Mouse (Mus musculus) midbrain, embryonic 13.5 days (tissue): ENCODE measurements around the gene Blm. TPM values are rescaled to one million over a fixed set of nuclear protein-coding genes. Genes with fewer than 3 reads are reported as not detected.

Experiments
- ATAC-seq: fragments of 200-750 bp; cut with Nextera tagmentation; 2 replicates; pipeline ENCODE4 v1.8.0; 2017; ENCODE audit warnings: mild to moderate bottlenecking, moderate TSS enrichment, moderate library complexity
- H3K27ac ChIP-seq: fragments of 300-500 bp; sonication (generic); 2 replicates; pipeline ENCODE4 v1.5.1; 2015; ENCODE audit warnings: inconsistent platforms, mild to moderate bottlenecking, moderate library complexity
- H3K27me3 ChIP-seq: fragments of 300-500 bp; sonication (generic); 2 replicates; pipeline ENCODE4 v1.6.1; 2015; ENCODE audit warnings: mild to moderate bottlenecking, inconsistent platforms
- H3K36me3 ChIP-seq: fragments of 300-500 bp; sonication (generic); 2 replicates; pipeline ENCODE4 v1.6.1; 2015; ENCODE audit warnings: mild to moderate bottlenecking, inconsistent platforms
- H3K4me1 ChIP-seq: fragments of 300-500 bp; sonication (generic); replicated peaks from 2 replicates; pipeline ENCODE4 v1.6.1; 2015; ENCODE audit warnings: inconsistent platforms
- H3K4me2 ChIP-seq: fragments of 300-500 bp; sonication (generic); replicated peaks from 2 replicates; pipeline ENCODE4 v1.6.1; 2015; ENCODE audit warnings: moderate library complexity, mild to moderate bottlenecking, inconsistent platforms
- H3K4me3 ChIP-seq: fragments of 300-500 bp; sonication (generic); replicated peaks from 2 replicates; pipeline ENCODE4 v1.5.1; 2015; ENCODE audit warnings: mild to moderate bottlenecking, inconsistent platforms
- H3K9ac ChIP-seq: fragments of 300-500 bp; sonication (generic); replicated peaks from 2 replicates; pipeline ENCODE4 v1.6.1; 2015; ENCODE audit warnings: mild to moderate bottlenecking, inconsistent platforms
- H3K9me3 ChIP-seq: fragments of 300-500 bp; sonication (generic); 2 replicates; pipeline ENCODE4 v1.6.1; 2016; ENCODE audit warnings: mild to moderate bottlenecking, inconsistent platforms
- WGBS: fragments of 180-500 bp; shearing (Covaris S2); methylation state at CpG from one replicate; pipeline ENCODE4 v1.1.7; 2015; 5-methylcytosine and 5-hydroxymethylcytosine counted together
- polyA plus RNA-seq: library from polyadenylated mRNA; unstranded; fragments of >200 nt; fragmentation: Nextera tagmentation; extraction: Ambion mirVana; gene quantifications from 2 replicates; pipeline ENCODE4 v1.2.1, GENCODE M21; 2015

Gene Blm
- polyA plus RNA-seq, 1 experiment from 2014 or later = 18.2 TPM

DNA sequence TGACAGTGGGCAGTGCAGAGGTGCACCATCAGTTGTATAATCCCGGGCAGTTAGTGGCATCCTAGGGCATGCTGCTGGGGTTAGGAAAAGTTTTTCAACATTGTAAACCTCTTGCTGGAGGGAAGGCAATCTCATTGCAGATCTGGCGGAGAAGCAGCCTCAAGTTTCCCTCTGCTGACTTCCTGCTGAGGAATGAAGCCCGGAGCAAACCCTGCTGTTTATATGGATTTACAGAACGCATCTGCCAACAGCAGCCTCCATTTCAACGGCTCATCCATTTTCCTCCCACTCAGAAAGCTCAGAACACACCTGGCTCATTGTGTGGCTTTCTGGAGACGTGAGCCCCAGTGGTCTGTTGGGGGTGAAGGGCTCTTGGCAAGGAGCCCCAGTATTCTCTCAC lies 78.6 kb downstream of the Blm start:
- Histone ChIP-seq H3K4me2 (no peak overlapping the region), H3K36me3 (peaks cover 53% of the 10 kb centered on the region), H3K27ac (no peak overlapping the region), H3K4me3 (no peak overlapping the region), H3K9ac (no peak overlapping the region), H3K27me3 (no peaks in the 10 kb centered on the region), H3K4me1 (no peaks in the 10 kb centered on the region), H3K9me3 (no peaks in the 10 kb centered on the region)
- WGBS = 94% methylated on average over 6 of the region's 6 CpGs
- no peak for ATAC-seq

DNA sequence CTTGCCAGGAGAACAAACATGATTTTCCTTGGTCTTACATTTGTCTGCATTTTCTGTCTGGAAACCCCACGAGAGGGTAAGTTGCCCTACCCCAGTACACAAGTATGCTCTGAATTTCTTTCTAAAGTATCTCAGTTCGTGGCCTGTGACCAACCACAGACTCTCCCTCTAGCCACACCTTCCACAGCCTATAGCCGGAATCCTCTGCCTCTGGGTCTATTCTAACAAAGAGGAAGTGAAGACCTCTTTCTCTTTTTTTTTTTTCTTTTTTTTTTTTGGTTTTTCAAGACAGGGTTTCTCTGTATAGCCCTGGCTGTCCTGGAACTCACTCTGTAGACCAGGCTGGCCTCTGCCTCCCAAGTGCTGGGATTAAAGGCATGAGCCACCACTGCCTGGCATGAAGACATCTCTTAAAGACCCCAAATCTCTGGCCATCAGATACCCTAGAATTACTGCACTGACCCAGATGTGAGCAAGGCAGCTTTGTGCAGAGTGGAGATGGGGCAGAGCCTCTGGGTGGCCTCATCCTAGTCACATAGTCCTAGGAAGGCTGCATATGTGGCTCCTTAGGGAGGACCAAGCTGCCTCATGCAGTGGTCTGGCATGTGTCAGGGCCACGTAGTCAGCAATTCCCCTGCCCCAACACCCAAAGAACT lies 79.3 kb downstream of the Blm start:
- WGBS = 86% methylated on average over 4 of the region's 4 CpGs
- Histone ChIP-seq H3K27ac (no peak overlapping the region), H3K4me2 (no peak overlapping the region), H3K4me1 (no peaks in the 10 kb centered on the region), H3K36me3 (peaks cover 50% of the 10 kb centered on the region), H3K4me3 (no peak overlapping the region), H3K27me3 (no peaks in the 10 kb centered on the region), H3K9me3 (no peaks in the 10 kb centered on the region), H3K9ac (no peak overlapping the region)
- ATAC-seq = no peak

DNA sequence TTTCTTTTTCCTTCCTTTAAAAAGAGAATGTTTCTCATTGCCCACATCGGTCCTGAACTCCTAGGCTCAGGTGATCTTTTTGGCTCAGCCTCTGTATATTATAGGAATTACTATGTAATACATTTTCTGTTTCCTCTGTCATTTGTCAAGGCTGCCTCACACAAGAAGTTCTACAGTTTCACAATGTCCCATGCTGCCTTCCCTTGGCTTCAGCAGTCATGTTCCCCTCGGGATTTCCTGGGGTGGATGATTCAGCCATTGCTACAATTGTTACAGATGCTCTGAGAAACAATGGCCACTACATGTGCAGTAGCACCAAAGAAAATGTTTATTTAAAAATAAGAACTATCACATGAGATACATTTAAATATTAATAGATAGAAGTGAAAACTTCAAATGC lies 80.1 kb downstream of the Blm start:
- Histone ChIP-seq H3K9ac (no peak overlapping the region), H3K4me1 (no peaks in the 10 kb centered on the region), H3K27ac (no peak overlapping the region), H3K9me3 (no peaks in the 10 kb centered on the region), H3K36me3 (peaks cover 43% of the 10 kb centered on the region), H3K4me3 (no peak overlapping the region), H3K27me3 (no peaks in the 10 kb centered on the region), H3K4me2 (no peak overlapping the region)
- ATAC-seq = no peak
- 90% methylated on average over 2 of the region's 2 CpGs for WGBS

DNA sequence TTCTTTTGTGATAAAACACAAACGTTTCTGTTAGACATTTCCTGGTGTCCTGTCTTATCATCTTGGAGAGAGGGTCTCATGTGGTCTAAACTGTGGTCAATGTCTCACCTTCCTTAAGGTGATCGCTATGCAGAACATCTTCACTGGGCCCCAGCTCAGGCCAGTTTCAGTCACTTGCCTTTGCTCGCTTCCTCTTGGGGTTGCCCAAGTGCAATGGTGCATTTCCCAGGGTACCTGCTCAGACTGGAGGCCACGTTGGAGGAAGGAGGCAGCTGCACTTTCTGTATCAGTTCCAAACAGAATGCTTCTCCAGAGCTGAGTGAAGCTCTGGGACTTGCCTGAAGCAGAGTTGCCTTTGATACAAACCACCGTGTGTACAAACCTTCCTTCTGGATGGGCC lies 80.9 kb downstream of the Blm start:
- H3K9me3 ChIP-seq = no peaks in the 10 kb centered on the region
- no peaks in the 10 kb centered on the region for H3K4me1 ChIP-seq
- WGBS = 93% methylated on average over 5 of the region's 5 CpGs
- no peak overlapping the region for H3K9ac ChIP-seq
- no peak overlapping the region for H3K27ac ChIP-seq
- H3K27me3 ChIP-seq = no peaks in the 10 kb centered on the region
- ATAC-seq = no peak
- no peak overlapping the region for H3K4me3 ChIP-seq
- no peak overlapping the region for H3K4me2 ChIP-seq
- H3K36me3 ChIP-seq = peaks cover 38% of the 10 kb centered on the region

DNA sequence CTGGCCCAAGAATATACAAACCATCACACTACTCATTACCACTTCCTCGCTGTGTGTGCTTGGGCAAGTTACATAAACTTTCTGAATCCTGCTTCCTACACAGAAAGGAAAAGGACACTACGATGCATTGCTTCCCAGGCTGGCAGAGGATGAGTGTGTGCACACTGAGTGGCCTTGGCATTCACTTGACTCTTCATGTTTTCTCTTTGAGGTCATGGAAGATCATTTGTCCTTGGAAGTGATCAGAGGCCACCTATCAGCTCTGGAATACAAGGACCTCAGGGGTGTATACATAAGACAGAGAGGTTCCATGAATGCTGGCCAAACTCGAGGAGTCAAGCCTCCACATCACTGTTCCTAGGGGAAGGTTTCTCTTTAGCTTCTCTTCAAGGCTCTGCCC lies 81.8 kb downstream of the Blm start:
- H3K36me3 ChIP-seq = peaks cover 38% of the 10 kb centered on the region
- 91% methylated on average over 3 of the region's 3 CpGs for WGBS
- ATAC-seq = no peak

DNA sequence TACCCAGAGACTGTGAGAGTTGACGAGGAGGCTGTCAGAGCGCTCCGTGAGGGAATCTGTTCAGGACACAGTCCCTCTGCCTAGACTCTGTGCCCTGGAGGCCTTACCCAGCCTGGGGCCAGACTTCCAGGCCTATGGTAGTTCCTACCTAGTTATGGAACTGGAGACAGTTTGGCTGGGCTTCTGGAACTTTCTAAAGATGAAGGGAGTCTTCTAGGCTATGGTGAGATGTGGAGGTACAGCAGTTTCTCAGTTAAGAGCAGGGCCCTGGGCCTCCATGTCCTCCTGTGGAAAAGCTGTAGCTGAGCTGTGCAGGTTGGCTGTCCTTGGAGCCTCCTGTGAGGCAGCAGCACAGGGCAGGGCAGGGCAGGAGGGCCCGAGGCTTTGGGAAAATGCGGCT lies 82.7 kb downstream of the Blm start:
- Histone ChIP-seq H3K9me3 (no peaks in the 10 kb centered on the region), H3K4me2 (no peak overlapping the region), H3K36me3 (peaks cover 38% of the 10 kb centered on the region), H3K4me3 (no peak overlapping the region), H3K27me3 (no peaks in the 10 kb centered on the region), H3K27ac (no peak overlapping the region), H3K9ac (no peak overlapping the region), H3K4me1 (no peaks in the 10 kb centered on the region)
- 77% methylated on average over 5 of the region's 5 CpGs for WGBS
- no peak for ATAC-seq

More for the DNA sequence above, 81.8 kb downstream of the Blm start:
- Histone ChIP-seq H3K27me3 (no peaks in the 10 kb centered on the region), H3K9ac (no peak overlapping the region), H3K27ac (no peak overlapping the region), H3K4me3 (no peak overlapping the region), H3K9me3 (no peaks in the 10 kb centered on the region), H3K4me2 (no peak overlapping the region), H3K4me1 (no peaks in the 10 kb centered on the region)

DNA sequence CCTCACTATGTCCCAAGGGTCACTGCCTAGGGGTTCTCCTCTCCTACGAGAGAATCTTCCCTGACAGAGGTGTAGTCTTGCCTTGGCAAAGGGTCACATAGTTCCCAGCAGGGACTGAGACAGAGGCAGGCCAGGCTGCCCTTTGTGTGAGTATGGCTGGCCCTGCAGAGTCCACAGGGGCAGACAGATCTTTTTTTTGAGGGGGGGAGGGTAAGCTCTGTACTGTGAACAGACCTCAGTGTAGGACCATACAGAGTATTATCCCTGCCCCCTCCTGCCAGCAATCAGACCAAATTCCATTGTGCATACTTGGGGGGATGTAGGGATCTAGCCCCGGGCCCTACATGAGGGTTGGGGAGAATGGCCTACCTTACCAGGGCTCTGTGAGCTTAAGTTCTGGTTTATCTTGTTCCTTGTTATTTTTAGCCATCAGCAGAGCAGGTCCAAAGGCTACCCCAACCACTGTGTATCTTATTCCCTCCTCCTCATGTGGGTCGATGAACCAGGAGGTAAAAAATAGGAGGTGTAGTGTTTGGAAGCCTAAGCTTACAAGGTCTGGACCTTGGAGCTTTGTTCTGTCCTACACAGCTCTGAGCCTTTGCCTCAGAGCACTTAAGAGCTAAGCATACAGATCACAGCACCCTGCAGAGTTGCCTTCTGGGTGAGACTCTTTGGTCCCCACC lies 83.2 kb downstream of the Blm start:
- no peak overlapping the region for H3K4me2 ChIP-seq
- H3K9me3 ChIP-seq = no peaks in the 10 kb centered on the region
- no peaks in the 10 kb centered on the region for H3K4me1 ChIP-seq
- H3K27ac ChIP-seq = no peak overlapping the region
- H3K27me3 ChIP-seq = no peaks in the 10 kb centered on the region
- peaks cover 32% of the 10 kb centered on the region for H3K36me3 ChIP-seq
- no peak overlapping the region for H3K9ac ChIP-seq
- WGBS = 81% methylated on average over 3 of the region's 3 CpGs
- no peak for ATAC-seq
- H3K4me3 ChIP-seq = no peak overlapping the region

DNA sequence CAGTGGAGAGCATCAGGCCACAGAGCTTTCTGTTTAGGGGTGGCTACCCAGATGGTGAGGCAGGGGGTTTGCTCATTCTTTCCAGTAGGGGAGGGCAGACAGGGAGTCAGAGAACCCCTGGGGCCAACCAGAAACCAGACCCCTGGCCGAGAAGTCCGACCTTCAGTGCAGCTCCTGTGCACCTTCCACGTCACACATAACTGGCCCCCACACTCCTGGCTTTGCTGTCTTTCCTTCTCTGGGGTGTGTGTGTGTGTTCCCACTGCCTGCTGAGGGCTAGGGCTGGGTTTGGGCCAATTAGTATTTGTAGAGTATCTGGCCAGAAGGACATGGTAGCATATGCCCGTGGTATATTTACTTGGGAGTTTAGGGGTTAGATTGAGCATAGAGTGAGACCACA lies 84.6 kb downstream of the Blm start:
- Histone ChIP-seq H3K4me1 (no peaks in the 10 kb centered on the region), H3K36me3 (peaks cover 23% of the 10 kb centered on the region), H3K9me3 (no peaks in the 10 kb centered on the region), H3K4me2 (no peak overlapping the region), H3K9ac (no peak overlapping the region), H3K27ac (no peak overlapping the region), H3K27me3 (no peaks in the 10 kb centered on the region), H3K4me3 (no peak overlapping the region)
- WGBS = 87% methylated on average over 4 of the region's 4 CpGs
- no peak for ATAC-seq

DNA sequence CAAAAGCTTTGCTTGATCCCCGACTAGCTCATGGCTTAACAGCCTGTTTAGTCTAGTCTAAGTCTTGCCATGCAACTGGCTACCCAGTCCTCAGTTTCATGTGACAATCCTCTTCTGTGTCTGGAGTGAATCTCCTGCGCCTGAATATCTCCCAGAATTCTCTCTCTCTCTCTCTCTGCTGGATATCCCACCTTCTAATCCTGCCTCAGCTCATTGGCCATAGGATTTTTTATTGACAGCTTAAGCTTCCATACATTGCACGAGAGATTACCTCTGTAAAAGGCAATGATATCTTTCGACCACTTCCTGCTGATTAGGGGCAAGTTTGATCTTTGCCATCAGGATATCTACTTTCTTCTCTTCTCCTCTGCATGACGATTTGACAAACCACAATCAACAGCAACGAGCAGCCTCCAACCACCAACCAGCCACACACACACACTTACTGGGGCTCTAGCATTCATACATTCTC lies 85.3 kb downstream of the Blm start:
- Histone ChIP-seq H3K27ac (no peak overlapping the region), H3K4me3 (no peak overlapping the region), H3K4me1 (no peaks in the 10 kb centered on the region), H3K36me3 (peaks cover 23% of the 10 kb centered on the region), H3K4me2 (no peak overlapping the region), H3K9ac (no peak overlapping the region), H3K27me3 (no peaks in the 10 kb centered on the region), H3K9me3 (no peaks in the 10 kb centered on the region)
- 80% methylated on average over 6 of the region's 6 CpGs for WGBS
- no peak for ATAC-seq

DNA sequence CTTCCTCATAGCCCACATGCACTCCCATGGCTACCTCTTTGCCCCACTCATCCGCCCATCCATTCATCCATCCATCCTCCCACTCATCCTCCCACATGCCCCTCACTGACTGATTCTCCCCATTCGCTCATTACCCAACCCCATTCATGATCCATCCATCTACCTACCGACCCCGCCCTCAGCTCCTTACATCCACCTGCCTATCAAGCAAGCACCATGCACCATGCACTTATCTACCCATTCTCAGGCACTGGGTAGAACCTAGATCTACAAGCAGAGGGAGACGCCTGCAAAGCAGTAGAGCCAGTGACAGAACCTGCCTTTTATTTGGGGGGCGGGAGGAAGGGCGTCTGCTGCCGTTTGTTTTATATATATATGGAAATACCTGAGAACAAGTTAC lies 87.6 kb downstream of the Blm start:
- H3K4me2 ChIP-seq = no peak overlapping the region
- H3K9me3 ChIP-seq = no peaks in the 10 kb centered on the region
- ATAC-seq = no peak
- no peak overlapping the region for H3K27ac ChIP-seq
- H3K4me1 ChIP-seq = no peaks in the 10 kb centered on the region
- WGBS = 94% methylated on average over 8 of the region's 8 CpGs
- H3K4me3 ChIP-seq = no peak overlapping the region
- H3K36me3 ChIP-seq = peaks cover 6% of the 10 kb centered on the region; the same call in 1 of the 2 replicates
- no peaks in the 10 kb centered on the region for H3K27me3 ChIP-seq
- no peak overlapping the region for H3K9ac ChIP-seq

DNA sequence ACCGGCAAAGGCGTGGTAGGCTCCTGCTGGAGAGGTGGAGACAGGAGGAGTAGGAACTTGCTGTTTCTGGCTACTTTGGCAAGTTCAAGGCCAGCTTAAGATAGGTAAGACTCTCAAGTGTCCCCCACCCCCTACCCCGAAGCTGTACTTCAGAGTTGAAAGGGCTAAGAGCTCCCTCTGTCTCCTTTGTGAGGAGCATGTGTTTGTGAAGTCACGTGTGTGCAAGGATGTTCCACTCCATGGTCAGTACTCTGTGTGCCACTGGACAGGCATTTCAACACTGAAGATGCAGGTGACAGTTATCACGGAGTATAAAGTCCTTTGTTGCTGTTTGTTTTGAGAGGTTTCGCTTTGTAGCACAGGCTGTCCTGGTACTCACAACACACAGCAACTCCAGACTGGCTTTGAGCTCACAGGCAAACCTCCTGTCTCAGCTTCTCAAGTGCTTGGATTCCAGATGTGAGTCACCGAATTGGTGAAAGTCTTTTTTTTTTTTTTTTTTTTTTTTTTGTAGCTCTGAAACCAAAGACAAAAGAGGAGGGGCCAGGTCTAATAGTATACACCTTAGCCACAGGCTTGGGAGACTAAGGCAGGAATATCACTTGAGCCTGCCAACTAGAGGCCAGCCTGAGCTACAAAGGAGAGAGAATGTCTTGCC lies 88.6 kb downstream of the Blm start:
- ATAC-seq = no peak
- WGBS = 87% methylated on average over 7 of the region's 7 CpGs
- no peaks in the 10 kb centered on the region for H3K9me3 ChIP-seq

DNA sequence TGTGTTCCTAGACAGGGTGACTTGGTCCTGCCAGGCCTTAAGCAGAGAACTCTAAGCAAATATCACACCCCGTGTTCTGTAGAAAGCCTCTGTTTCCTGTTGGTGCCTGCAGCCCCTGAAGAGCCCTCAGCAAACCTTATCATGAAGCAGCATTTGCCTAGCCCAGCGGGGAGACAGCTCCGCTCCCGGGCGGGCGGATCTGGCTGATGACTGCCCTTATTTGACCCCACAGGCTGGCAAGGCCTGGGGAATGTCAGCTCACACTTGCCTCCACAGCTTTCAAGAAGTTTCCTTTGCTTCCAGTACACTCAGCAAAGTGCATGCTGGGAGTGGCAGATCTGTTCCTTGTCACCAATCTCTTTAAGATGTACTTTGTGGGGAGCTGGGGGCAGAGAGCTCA lies 89.4 kb downstream of the Blm start:
- Histone ChIP-seq H3K36me3 (no peaks in the 10 kb centered on the region), H3K9ac (no peak overlapping the region), H3K9me3 (no peaks in the 10 kb centered on the region), H3K27ac (no peak overlapping the region), H3K4me3 (no peak overlapping the region), H3K4me2 (no peak overlapping the region), H3K27me3 (no peaks in the 10 kb centered on the region), H3K4me1 (no peaks in the 10 kb centered on the region; the same call in 1 of the 2 replicates)
- WGBS = 67% methylated on average over 6 of the region's 6 CpGs
- ATAC-seq = no peak

More for the DNA sequence above, 88.6 kb downstream of the Blm start:
- Histone ChIP-seq H3K27ac (no peak overlapping the region), H3K4me3 (no peak overlapping the region), H3K4me1 (no peaks in the 10 kb centered on the region; the same call in 1 of the 2 replicates), H3K36me3 (no peaks in the 10 kb centered on the region), H3K9ac (no peak overlapping the region), H3K4me2 (no peak overlapping the region), H3K27me3 (no peaks in the 10 kb centered on the region)
